Mouse (Mus musculus): ENCODE measurements at regions not wholly inside any gene's neighbourhood (a gene's known extent, or its start where the extent isn't known, plus 50 kb on each side); places are given as distances from the start of the nearest gene placed in this dataset.

GRCm38 (mm10) chr14:55370384-55370783 lies 108.2 kb upstream of the Dhrs4 start:
- TF ChIP-seq USF1 (IDR thresholded peaks at IDR 0.05; ENCODE audit: low read depth) (no peak), MYOG (IDR thresholded peaks at IDR 0.05; ENCODE audit: control insufficient read depth in 1 of 3, insufficient read depth in 1 of 3, insufficient read length in 2 of 3, low read depth in 2 of 3) (no peak), TCF3 (IDR thresholded peaks at IDR 0.05; ENCODE audit: insufficient read length, low read depth) (no peak), POLR2A (IDR thresholded peaks at IDR 0.05; ENCODE audit: insufficient read length, low read depth) (no peak)
